Mouse (Mus musculus): Measurements from ENCODE around the gene Klf13. TPM values are rescaled to one million over a fixed set of nuclear protein-coding genes. Genes with fewer than 3 reads are reported as not detected.

Klf13 gene
- 73.0 and 75.3 TPM in 2 replicates for polyA plus RNA-seq (2012; ENCODE audit: insufficient read depth, insufficient read length, missing spikeins)

GRCm38 (mm10) chr7:63938914-63939396 is at the start of gene Klf13:
Gene Klf13 (minus strand): TSS chr7:63938915.
- H3K4me1 ChIP-seq (ENCODE audit: control insufficient read depth, insufficient read depth, low read length): peaks cover 38% of the 10 kb centered on the region
- peak within 1 kb of the TSS; percentile 87 for H3K27ac ChIP-seq (ENCODE audit: insufficient read depth, low read depth, low read length)
- TF ChIP-seq CTCF (IDR thresholded peaks at IDR 0.05; ENCODE audit: low read depth, low read length) (no peak), POLR2A (IDR thresholded peaks at IDR 0.05; ENCODE audit: borderline replicate concordance, low read depth, low read length) (0 out of 2 replicates have a peak, but pooled peaks have one; percentile 34)
- peak within 1 kb of the TSS; percentile 99 for H3K4me3 ChIP-seq (ENCODE audit: insufficient read depth, low read length)

- Histone ChIP-seq H3K27ac (ENCODE audit: insufficient read depth, low read depth, low read length) (no peak overlapping the region), H3K4me3 (ENCODE audit: insufficient read depth, low read length) (no peak overlapping the region), H3K4me1 (ENCODE audit: control insufficient read depth, insufficient read depth, low read length) (peaks cover 30% of the 10 kb centered on the region)
- no peak for TF ChIP-seq CTCF (IDR thresholded peaks at IDR 0.05; ENCODE audit: low read depth, low read length)
Observed at GRCm38 (mm10) chr7:63988391-63988790, 49.7 kb upstream of the Klf13 start.

DNA sequence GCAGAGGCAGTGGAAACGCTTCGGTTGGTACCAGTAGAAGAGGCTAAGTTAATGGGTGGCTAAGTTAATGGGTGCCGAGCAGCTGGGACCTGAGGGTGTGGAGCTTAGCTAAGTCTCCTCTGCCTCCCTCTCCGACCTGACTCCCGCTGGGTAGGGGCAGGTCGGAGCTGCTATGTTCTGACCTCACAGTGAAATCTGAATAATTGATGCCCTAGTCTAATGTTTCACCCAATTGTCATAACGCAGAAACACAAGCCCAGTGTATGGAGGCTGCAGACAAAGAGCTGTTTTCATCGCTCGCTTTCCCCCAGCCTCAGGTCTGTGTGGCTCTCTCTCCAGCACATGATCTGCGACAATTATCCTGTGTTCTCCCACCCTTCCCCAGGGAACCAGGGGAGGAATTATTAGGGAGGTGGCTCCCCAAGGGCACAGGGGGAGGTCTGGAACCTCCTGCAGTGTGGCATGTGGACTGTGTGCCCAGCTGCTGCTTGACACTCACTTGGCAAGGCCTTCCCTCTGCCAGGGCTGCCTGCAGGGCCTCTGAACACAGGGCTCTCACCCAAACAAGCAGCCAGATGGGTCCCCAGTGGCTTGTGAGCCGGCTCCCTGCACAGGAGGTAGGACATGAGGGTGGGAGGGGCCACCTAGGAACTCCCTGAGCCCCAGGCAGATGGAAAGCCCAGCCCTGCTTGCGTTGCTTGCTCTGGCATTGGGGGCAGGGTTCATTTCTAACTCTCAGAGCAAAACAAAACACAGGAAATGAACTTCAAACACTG is 47.9 kb upstream of the Klf13 start:
- no peak overlapping the region for H3K4me3 ChIP-seq (ENCODE audit: insufficient read depth, low read length)
- TF ChIP-seq CTCF (IDR thresholded peaks at IDR 0.05; ENCODE audit: low read depth, low read length) (no peak), POLR2A (IDR thresholded peaks at IDR 0.05; ENCODE audit: borderline replicate concordance, low read depth, low read length) (no peak)
- peaks cover 30% of the 10 kb centered on the region for H3K4me1 ChIP-seq (ENCODE audit: control insufficient read depth, insufficient read depth, low read length)
- H3K27ac ChIP-seq (ENCODE audit: insufficient read depth, low read depth, low read length): no peak overlapping the region

DNA sequence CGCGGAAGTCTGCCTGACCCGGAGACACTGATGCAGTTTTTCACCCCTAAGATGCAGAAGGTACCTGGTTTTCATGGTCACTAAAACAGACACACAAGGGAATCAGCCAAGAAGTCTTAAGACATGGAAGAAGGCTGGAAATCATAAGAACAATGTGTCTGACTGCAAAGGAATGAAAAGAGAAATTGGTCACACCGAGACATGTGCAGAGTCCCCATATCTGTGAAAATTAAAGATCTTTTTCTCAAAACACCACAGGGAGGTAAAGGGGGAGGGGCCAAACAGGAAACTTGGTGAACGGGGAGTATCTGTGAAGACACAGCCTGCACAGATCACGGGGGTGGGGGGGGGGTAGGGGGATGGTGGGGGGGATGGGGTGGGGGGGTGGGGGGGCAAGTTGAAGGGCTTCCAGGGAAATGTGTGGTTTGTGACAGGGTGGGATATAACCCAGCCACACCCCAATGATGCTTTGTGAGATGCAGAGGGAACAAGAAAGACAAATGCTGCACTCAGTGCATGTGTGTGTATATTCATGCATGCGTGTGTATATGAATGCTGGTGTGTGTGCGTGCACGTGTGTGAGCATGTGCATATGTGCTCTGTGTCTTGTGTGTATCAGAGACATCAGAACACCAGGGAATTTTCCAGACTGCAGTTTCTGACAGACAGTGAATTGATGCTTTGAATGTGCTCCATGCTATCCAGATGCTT is 47.1 kb upstream of the Klf13 start:
- TF ChIP-seq POLR2A (IDR thresholded peaks at IDR 0.05; ENCODE audit: borderline replicate concordance, low read depth, low read length) (no peak), CTCF (IDR thresholded peaks at IDR 0.05; ENCODE audit: low read depth, low read length) (no peak)
- no peak overlapping the region for H3K27ac ChIP-seq (ENCODE audit: insufficient read depth, low read depth, low read length)

GRCm38 (mm10) chr7:63985266-63985665 is 46.6 kb upstream of the Klf13 start:
- no peak overlapping the region for H3K27ac ChIP-seq (ENCODE audit: insufficient read depth, low read depth, low read length)
- no peak overlapping the region for H3K4me3 ChIP-seq (ENCODE audit: insufficient read depth, low read length)
- TF ChIP-seq POLR2A (IDR thresholded peaks at IDR 0.05; ENCODE audit: borderline replicate concordance, low read depth, low read length): no peak
- no peak for TF ChIP-seq CTCF (IDR thresholded peaks at IDR 0.05; ENCODE audit: low read depth, low read length)
- peaks cover 23% of the 10 kb centered on the region for H3K4me1 ChIP-seq (ENCODE audit: control insufficient read depth, insufficient read depth, low read length)

More for the DNA sequence above, 47.1 kb upstream of the Klf13 start:
- H3K4me3 ChIP-seq (ENCODE audit: insufficient read depth, low read length): no peak overlapping the region
- H3K4me1 ChIP-seq (ENCODE audit: control insufficient read depth, insufficient read depth, low read length): peaks cover 29% of the 10 kb centered on the region

GRCm38 (mm10) chr7:63984329-63984728 is 45.6 kb upstream of the Klf13 start:
- H3K27ac ChIP-seq (ENCODE audit: insufficient read depth, low read depth, low read length): no peak overlapping the region
- TF ChIP-seq POLR2A (IDR thresholded peaks at IDR 0.05; ENCODE audit: borderline replicate concordance, low read depth, low read length): no peak
- no peak for TF ChIP-seq CTCF (IDR thresholded peaks at IDR 0.05; ENCODE audit: low read depth, low read length)
- peaks cover 14% of the 10 kb centered on the region for H3K4me1 ChIP-seq (ENCODE audit: control insufficient read depth, insufficient read depth, low read length)
- H3K4me3 ChIP-seq (ENCODE audit: insufficient read depth, low read length): no peak overlapping the region

GRCm38 (mm10) chr7:63977631-63978030 is 38.9 kb upstream of the Klf13 start:
- TF ChIP-seq CTCF (IDR thresholded peaks at IDR 0.05; ENCODE audit: low read depth, low read length) (no peak), POLR2A (IDR thresholded peaks at IDR 0.05; ENCODE audit: borderline replicate concordance, low read depth, low read length) (no peak)
- Histone ChIP-seq H3K27ac (ENCODE audit: insufficient read depth, low read depth, low read length) (no peak overlapping the region), H3K4me3 (ENCODE audit: insufficient read depth, low read length) (no peak overlapping the region), H3K4me1 (ENCODE audit: control insufficient read depth, insufficient read depth, low read length) (no peaks in the 10 kb centered on the region)

GRCm38 (mm10) chr7:63970986-63971385 is 32.3 kb upstream of the Klf13 start:
- TF ChIP-seq CTCF (IDR thresholded peaks at IDR 0.05; ENCODE audit: low read depth, low read length) (no peak), POLR2A (IDR thresholded peaks at IDR 0.05; ENCODE audit: borderline replicate concordance, low read depth, low read length) (no peak)
- H3K27ac ChIP-seq (ENCODE audit: insufficient read depth, low read depth, low read length): no peak overlapping the region
- H3K4me1 ChIP-seq (ENCODE audit: control insufficient read depth, insufficient read depth, low read length): peaks cover 5% of the 10 kb centered on the region

DNA sequence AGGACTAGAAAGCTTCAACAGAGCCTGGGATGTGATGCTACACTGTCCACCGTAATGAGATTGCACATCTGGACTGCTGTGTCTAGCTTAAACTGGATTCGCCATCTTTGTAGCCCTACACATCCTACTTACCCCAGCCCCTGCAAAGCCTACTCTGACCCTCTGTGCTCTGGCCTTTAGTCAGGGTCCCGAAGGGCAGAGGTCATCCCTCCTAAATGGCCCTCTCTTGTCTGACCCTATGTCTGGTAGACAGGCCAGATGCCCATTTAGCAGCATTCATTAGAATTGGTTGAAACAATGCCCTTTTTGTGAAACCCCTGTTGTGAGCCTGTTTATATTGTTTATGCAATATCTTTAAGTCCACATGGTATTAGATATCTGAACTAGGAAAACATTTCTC is 31.2 kb upstream of the Klf13 start:
- H3K4me3 ChIP-seq (ENCODE audit: insufficient read depth, low read length): no peak overlapping the region
- TF ChIP-seq POLR2A (IDR thresholded peaks at IDR 0.05; ENCODE audit: borderline replicate concordance, low read depth, low read length) (no peak), CTCF (IDR thresholded peaks at IDR 0.05; ENCODE audit: low read depth, low read length) (no peak)
- peaks cover 15% of the 10 kb centered on the region for H3K4me1 ChIP-seq (ENCODE audit: control insufficient read depth, insufficient read depth, low read length)
- no peak overlapping the region for H3K27ac ChIP-seq (ENCODE audit: insufficient read depth, low read depth, low read length)

More at GRCm38 (mm10) chr7:63970986-63971385, 32.3 kb upstream of the Klf13 start:
- no peak overlapping the region for H3K4me3 ChIP-seq (ENCODE audit: insufficient read depth, low read length)
